Mouse (Mus musculus) adrenal gland, adult 8-10 months (tissue): ENCODE measurements around the gene Gm21671. TPM values are rescaled to one million over a fixed set of nuclear protein-coding genes. Genes with fewer than 3 reads are reported as not detected.
"Not testable (repeated sequence)": the region's sequence is repeated elsewhere in the genome, so short reads cannot be mapped to it uniquely, and the experiment has no call there.

Experiments used
- DNase-seq: peaks from one replicate; pipeline ENCODE4 v3.0.0; 2022
- total RNA-seq, 4 experiments: library from RNA; stranded (reverse); gene quantifications; 2 replicates each; pipeline ENCODE4 v1.2.4; 2022

Gene Gm21671
- total RNA-seq, result under 1 TPM in 2 of 4 experiments, not detected in 2; 0.15 to 0.17 TPM

DNA sequence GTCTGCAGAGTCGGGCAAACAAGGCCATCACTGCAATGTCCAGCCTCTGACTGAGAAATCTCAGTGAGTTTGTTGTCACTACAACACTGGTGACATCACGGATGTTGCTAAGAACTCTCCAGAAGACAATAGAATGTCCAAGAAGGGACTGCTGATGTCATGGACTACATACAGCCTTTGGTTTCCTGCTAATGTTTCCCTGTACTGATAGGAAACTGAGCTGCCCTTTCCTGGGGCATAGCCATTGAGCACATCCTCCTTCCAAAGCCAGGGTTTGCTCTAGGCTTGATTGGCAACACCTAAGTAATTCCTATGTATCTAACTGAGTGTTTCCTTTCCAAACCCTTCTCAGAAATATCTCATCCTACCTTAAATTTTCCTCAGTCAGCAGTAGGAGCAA, at the start of gene Gm21671:
Gene Gm21671 (minus strand): TSS at position 101 of the 400 bp plus-strand sequence.
- not testable (repeated sequence) for DNase-seq

DNA sequence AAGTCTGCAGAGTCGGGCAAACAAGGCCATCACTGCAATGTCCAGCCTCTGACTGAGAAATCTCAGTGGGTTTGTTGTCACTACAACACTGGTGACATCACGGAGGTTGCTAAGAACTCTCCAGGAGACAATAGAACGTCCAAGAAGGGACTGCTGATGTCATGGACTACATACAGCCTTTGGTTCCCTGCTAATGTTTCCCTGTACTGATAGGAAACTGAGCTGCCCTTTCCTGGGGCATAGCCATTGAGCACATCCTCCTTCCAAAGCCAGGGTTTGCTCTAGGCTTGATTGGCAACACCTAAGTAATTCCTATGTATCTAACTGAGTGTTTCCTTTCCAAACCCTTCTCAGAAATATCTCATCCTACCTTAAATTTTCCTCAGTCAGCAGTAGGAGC, 34.3 kb upstream of the Gm21671 start, which contains the start of gene Gm21698:
Gene Gm21698 (minus strand): TSS at position 101 of the 400 bp plus-strand sequence.
- not testable (repeated sequence) for DNase-seq

DNA sequence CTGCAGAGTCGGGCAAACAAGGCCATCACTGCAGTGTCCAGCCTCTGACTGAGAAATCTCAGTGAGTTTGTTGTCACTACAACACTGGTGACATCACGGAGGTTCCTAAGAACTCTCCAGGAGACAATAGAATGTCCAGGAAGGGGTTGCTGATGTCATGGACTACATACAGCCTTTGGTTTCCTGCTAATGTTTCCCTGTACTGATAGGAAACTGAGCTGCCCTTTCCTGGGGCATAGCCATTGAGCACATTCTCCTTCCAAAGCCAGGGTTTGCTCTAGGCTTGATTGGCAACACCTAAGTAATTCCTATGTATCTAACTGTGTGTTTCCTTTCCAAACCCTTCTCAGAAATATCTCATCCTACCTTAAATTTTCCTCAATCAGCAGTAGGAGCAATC, 18.3 kb upstream of the Gm21671 start, which contains the start of gene Gm21680:
Gene Gm21680 (minus strand): TSS at position 101 of the 400 bp plus-strand sequence.
- DNase-seq, result not testable (repeated sequence)

DNA sequence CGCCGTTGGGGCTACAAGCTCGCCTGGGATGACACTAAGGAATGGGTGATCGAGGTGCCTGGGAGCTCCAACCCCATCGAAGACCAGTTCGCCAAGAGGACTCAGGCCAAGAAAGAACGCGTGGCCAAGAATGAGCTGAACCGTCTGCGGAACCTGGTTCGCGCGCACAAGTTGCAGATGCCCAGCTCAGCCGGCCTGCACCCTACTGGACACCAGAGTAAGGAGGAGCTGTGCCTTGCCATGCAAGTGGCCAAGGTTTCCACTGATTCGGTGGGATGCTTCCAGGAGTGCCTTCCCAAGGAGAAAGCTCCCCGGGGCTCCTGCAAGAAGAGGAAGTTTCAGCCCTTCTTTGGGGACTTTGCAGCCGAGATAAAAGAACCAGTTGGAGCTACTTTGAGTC, 2.8 kb upstream of the Gm21671 start:
- DNase-seq, result not testable (repeated sequence)

DNA sequence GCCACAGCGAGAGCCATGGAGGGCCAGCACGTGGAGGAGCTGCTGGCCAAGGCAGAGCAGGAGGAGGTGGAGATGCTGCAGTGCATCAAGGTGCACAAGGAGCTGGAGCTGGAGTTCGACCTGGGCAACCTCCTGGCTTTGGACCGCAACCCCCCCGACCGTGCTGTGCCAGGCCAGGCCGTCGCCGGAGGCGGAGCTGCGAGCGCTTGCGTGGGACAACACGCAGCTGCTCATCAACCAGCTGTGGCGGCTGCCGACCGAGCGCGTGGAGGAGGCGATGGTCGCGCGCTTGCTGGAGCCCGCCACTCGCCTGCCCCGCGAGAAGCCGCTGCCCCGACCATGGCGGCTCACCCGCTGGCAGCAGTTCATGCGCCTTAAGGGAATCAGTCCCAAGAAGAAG, 2.4 kb upstream of the Gm21671 start:
- not testable (repeated sequence) for DNase-seq

GRCm38 (mm10) chr5:25945391-25945790, 8.8 kb downstream of the Gm21671 start:
- not testable (repeated sequence) for DNase-seq

DNA sequence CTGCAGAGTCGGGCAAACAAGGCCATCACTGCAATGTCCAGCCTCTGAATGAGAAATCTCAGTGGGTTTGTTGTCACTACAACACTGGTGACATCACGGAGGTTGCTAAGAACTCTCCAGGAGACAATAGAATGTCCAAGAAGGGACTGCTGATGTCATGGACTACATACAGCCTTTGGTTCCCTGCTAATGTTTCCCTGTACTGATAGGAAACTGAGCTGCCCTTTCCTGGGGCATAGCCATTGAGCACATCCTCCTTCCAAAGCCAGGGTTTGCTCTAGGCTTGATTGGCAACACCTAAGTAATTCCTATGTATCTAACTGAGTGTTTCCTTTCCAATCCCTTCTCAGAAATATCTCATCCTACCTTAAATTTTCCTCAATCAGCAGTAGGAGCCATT, 11.9 kb downstream of the Gm21671 start, which contains the start of gene Gm21663:
Gene Gm21663 (minus strand): TSS at position 101 of the 400 bp plus-strand sequence.
- not testable (repeated sequence) for DNase-seq

Other genes with a start within 250 kb of the Gm21671 start
- gene Xrcc2, start 248.6 kb downstream of the Gm21671 start, total RNA-seq, result 1 to 10 TPM; 4.6 to 7.7 (median 5.9) TPM
- 10 to 100 TPM; 11.1 to 13.8 (median 12.3) TPM for gene Actr3b, start 194.4 kb downstream of the Gm21671 start, total RNA-seq
- gene Gm21663, start 12.0 kb downstream of the Gm21671 start, total RNA-seq, result not detected
- gene Gm21680, start 18.2 kb upstream of the Gm21671 start, total RNA-seq, result not detected
- gene Gm21698, start 34.2 kb upstream of the Gm21671 start, total RNA-seq, result not detected
- gene Gm1979, start 50.4 kb upstream of the Gm21671 start, total RNA-seq, result not detected
- not detected for gene Gm5862, start 68.5 kb upstream of the Gm21671 start, total RNA-seq
- gene Speer4a, start 85.1 kb upstream of the Gm21671 start, total RNA-seq, result under 1 TPM in 1 of 4 experiments, not detected in 3; 0.20 TPM
- under 1 TPM in 1 of 4 experiments, not detected in 3; 0.10 TPM for gene Gm7347, start 104.2 kb upstream of the Gm21671 start, total RNA-seq
- gene Gm10471, start 134.9 kb upstream of the Gm21671 start, total RNA-seq, result not detected
- under 1 TPM in 1 of 4 experiments, not detected in 3; 0.10 TPM for gene 5031410I06Rik, start 150.9 kb upstream of the Gm21671 start, total RNA-seq
- not detected for gene Gm10220, start 167.0 kb upstream of the Gm21671 start, total RNA-seq